Comparison of ENCODE assay signal across 24 mouse cellular contexts in the genomic region with DNA sequence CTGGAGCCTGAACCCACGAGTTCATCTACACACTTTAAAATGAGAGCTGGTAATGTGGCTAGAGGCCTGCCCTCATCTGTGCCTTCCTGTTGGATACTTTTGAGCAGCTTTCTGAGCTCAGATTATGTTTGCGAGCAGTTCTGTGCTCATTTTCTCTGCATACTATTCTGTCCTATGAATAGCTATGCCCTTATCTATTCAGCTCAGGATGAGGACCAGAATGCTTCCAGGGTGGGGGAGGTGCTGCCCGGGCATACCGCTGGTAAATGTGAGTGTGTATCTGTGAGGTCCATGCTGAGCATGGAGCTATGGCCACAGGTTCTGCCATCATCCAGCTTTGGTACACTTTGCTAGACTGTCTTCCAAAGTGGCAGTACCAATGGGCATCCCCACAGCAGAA. TPM values are rescaled to one million over a fixed set of nuclear protein-coding genes. Genes with fewer than 3 reads are reported as not detected.
DNase-seq lines count a peak whose midpoint lies in the region; ATAC-seq and TF ChIP-seq lines count a peak whose summit lies in the region.
"Had no signal": no experiment of that assay in that cellular context is flagged by ENCODE, and none has a peak within 500 bp of the region (broad histone marks: within the 10 kb centered on the region; RNA-seq: fewer than 3 reads in every experiment).

No protein-coding gene starts in this region.

- DNase-seq in heart, postnatal 36 days, result no peak
- no peak for DNase-seq in stomach, postnatal 0 days (ENCODE audit: low spot score)
- peak; percentile 61 to 65 (median 64) for DNase-seq in liver, embryonic 14.5 days (ENCODE audit: low read depth in 3 of 3, low spot score in 3 of 3)
- DNase-seq in frontal cortex, postnatal 10 days (ENCODE audit: low spot score in 2 of 2), result no peak
- DNase-seq in forebrain, embryonic 14.5 days (ENCODE audit: low spot score), result no peak
- DNase-seq: adrenal gland, postnatal 10 days; cerebellum, adult 18-20 months; gastrocnemius, postnatal 10 days; kidney, adult 2 months; kidney, postnatal 14 days; lung, postnatal 10 days; right cerebral cortex, postnatal 25 days; thymus, postnatal 36 days had no signal

- peaks cover 43% of the 10 kb centered on the region for H3K36me3 ChIP-seq in heart, embryonic 13.5 days
- peaks cover 7% of the 10 kb centered on the region; the same call in 1 of the 2 replicates for H3K36me3 ChIP-seq in stomach, embryonic 15.5 days
- H3K36me3 ChIP-seq in stomach, postnatal 0 days (ENCODE audit: control insufficient read depth, insufficient read depth, low read length), result peaks cover 13% of the 10 kb centered on the region
- peaks cover 100% of the 10 kb centered on the region for H3K36me3 ChIP-seq in liver, embryonic 14.5 days (replicated peaks; ENCODE audit: control insufficient read depth, insufficient read depth, low read depth)
- H3K36me3 ChIP-seq in forebrain, embryonic 14.5 days (ENCODE audit: control insufficient read depth, insufficient read depth, low read length), result no peaks in the 10 kb centered on the region
- H3K36me3 ChIP-seq: hindbrain, embryonic 10.5 days; midbrain, embryonic 10.5 days; neural tube, embryonic 13.5 days had no signal

- intact Hi-C loops in heart, postnatal 36 days (cut with DNase I), result no loop called here

- H3K27me3 ChIP-seq in heart, embryonic 13.5 days (replicated peaks), result no peaks in the 10 kb centered on the region
- no peaks in the 10 kb centered on the region for H3K27me3 ChIP-seq in stomach, embryonic 15.5 days (replicated peaks)
- H3K27me3 ChIP-seq in stomach, postnatal 0 days (ENCODE audit: control insufficient read depth, insufficient read depth, low read length), result no peaks in the 10 kb centered on the region
- H3K27me3 ChIP-seq in liver, embryonic 14.5 days (ENCODE audit: control insufficient read depth, insufficient read depth, low read length), result no peaks in the 10 kb centered on the region
- H3K27me3 ChIP-seq in forebrain, embryonic 14.5 days (replicated peaks; ENCODE audit: control insufficient read depth, insufficient read depth, low read length), result no peaks in the 10 kb centered on the region
- H3K27me3 ChIP-seq: neural tube, embryonic 13.5 days had no signal

- H3K4me3 ChIP-seq in heart, embryonic 13.5 days, result no peak overlapping the region
- no peak overlapping the region for H3K4me3 ChIP-seq in stomach, embryonic 15.5 days (replicated peaks)
- no peak overlapping the region for H3K4me3 ChIP-seq in stomach, postnatal 0 days (ENCODE audit: low read depth, low read length)
- peak overlapping the region in 1 of 2 experiments; percentile 37; a peak in 3 of 4 replicates for H3K4me3 ChIP-seq in liver, embryonic 14.5 days (ENCODE audit: insufficient read depth in 1 of 2, low read depth in 2 of 2, low read length in 2 of 2)
- no peak overlapping the region for H3K4me3 ChIP-seq in forebrain, embryonic 14.5 days (ENCODE audit: low read depth, low read length)
- H3K4me3 ChIP-seq: hindbrain, embryonic 10.5 days; midbrain, embryonic 10.5 days; neural tube, embryonic 13.5 days had no signal

- peak overlapping the region; percentile 48; the same call in 1 of the 2 replicates for H3K27ac ChIP-seq in heart, embryonic 13.5 days (replicated peaks)
- H3K27ac ChIP-seq in stomach, embryonic 15.5 days, result no peak overlapping the region
- H3K27ac ChIP-seq in stomach, postnatal 0 days (replicated peaks), result no peak overlapping the region
- H3K27ac ChIP-seq in liver, embryonic 14.5 days, result peak overlapping the region; percentile 86
- H3K27ac ChIP-seq in forebrain, embryonic 14.5 days (ENCODE audit: low read depth, low read length), result no peak overlapping the region
- H3K27ac ChIP-seq: hindbrain, embryonic 10.5 days; midbrain, embryonic 10.5 days; neural tube, embryonic 13.5 days had no signal

- no peak overlapping the region; the same call in 1 of the 2 replicates for H3K9ac ChIP-seq in heart, embryonic 13.5 days
- H3K9ac ChIP-seq in stomach, embryonic 15.5 days, result no peak overlapping the region
- H3K9ac ChIP-seq in stomach, postnatal 0 days (ENCODE audit: low read length), result no peak overlapping the region
- peak overlapping the region; percentile 23; the same call in 1 of the 2 replicates for H3K9ac ChIP-seq in liver, embryonic 14.5 days (replicated peaks)
- H3K9ac ChIP-seq in forebrain, embryonic 14.5 days (ENCODE audit: low read length), result no peak overlapping the region
- H3K9ac ChIP-seq: neural tube, embryonic 13.5 days had no signal

- H3K4me2 ChIP-seq in heart, embryonic 13.5 days, result peak overlapping the region; percentile 47
- no peak overlapping the region for H3K4me2 ChIP-seq in stomach, embryonic 15.5 days
- H3K4me2 ChIP-seq in stomach, postnatal 0 days (replicated peaks; ENCODE audit: low read depth), result no peak overlapping the region
- peak overlapping the region; percentile 42 for H3K4me2 ChIP-seq in liver, embryonic 14.5 days (ENCODE audit: low read depth)
- no peak overlapping the region for H3K4me2 ChIP-seq in forebrain, embryonic 14.5 days (ENCODE audit: low read length)
- H3K4me2 ChIP-seq: neural tube, embryonic 13.5 days had no signal

- H3K9me3 ChIP-seq in heart, embryonic 13.5 days, result no peaks in the 10 kb centered on the region
- no peaks in the 10 kb centered on the region for H3K9me3 ChIP-seq in stomach, embryonic 15.5 days
- no peaks in the 10 kb centered on the region for H3K9me3 ChIP-seq in stomach, postnatal 0 days (ENCODE audit: control insufficient read depth, low read length)
- no peaks in the 10 kb centered on the region for H3K9me3 ChIP-seq in liver, embryonic 14.5 days (ENCODE audit: control insufficient read depth, low read length)
- H3K9me3 ChIP-seq in forebrain, embryonic 14.5 days (replicated peaks; ENCODE audit: control insufficient read depth, low read length), result no peaks in the 10 kb centered on the region
- H3K9me3 ChIP-seq: hindbrain, embryonic 10.5 days; midbrain, embryonic 10.5 days; neural tube, embryonic 13.5 days had no signal

- no peak for TF ChIP-seq EP300 in stomach, postnatal 0 days (optimal IDR thresholded peaks at IDR 0.05)
- TF ChIP-seq EP300 in liver, embryonic 14.5 days (IDR thresholded peaks at IDR 0.05; ENCODE audit: low read depth), result peak; percentile 85

- 22% methylated on average over 4 of the region's 4 CpGs for WGBS in heart, embryonic 13.5 days
- WGBS in stomach, embryonic 15.5 days, result 82% methylated on average over 4 of the region's 4 CpGs
- WGBS in stomach, postnatal 0 days, result 86% methylated on average over 4 of the region's 4 CpGs
- WGBS in liver, embryonic 14.5 days (ENCODE audit: insufficient replicate concordance), result 8% methylated on average over 4 of the region's 4 CpGs
- 83% methylated on average over 4 of the region's 4 CpGs for WGBS in forebrain, embryonic 14.5 days

- H3K4me1 ChIP-seq in heart, embryonic 13.5 days, result peaks cover 37% of the 10 kb centered on the region
- peaks cover 4% of the 10 kb centered on the region; the same call in 1 of the 2 replicates for H3K4me1 ChIP-seq in stomach, embryonic 15.5 days
- H3K4me1 ChIP-seq in stomach, postnatal 0 days (replicated peaks; ENCODE audit: control insufficient read depth, insufficient read depth), result no peaks in the 10 kb centered on the region
- H3K4me1 ChIP-seq in liver, embryonic 14.5 days (replicated peaks; ENCODE audit: control insufficient read depth in 2 of 2, insufficient read depth in 2 of 2, low read length in 1 of 2), result peaks cover 33 to 40% of the 10 kb centered on the region in 2 experiments
- peaks cover 3% of the 10 kb centered on the region for H3K4me1 ChIP-seq in forebrain, embryonic 14.5 days (ENCODE audit: control insufficient read depth, insufficient read depth, low read length)

- ATAC-seq in heart, embryonic 13.5 days (ENCODE audit: extremely low read depth, insufficient number of reproducible peaks, low FRiP score, low TSS enrichment), result no peak
- peak; percentile 62; the same call in 1 of the 2 replicates for ATAC-seq in stomach, embryonic 15.5 days (ENCODE audit: insufficient read depth, low FRiP score, low read depth)
- ATAC-seq in stomach, postnatal 0 days (ENCODE audit: low FRiP score, low TSS enrichment), result no peak
- peak; percentile 88 for ATAC-seq in liver, embryonic 14.5 days (ENCODE audit: insufficient read depth)
- no peak for ATAC-seq in forebrain, embryonic 14.5 days

- TF ChIP-seq CTCF in stomach, postnatal 0 days (IDR thresholded peaks at IDR 0.05; ENCODE audit: low read depth), result no peak
- TF ChIP-seq CTCF in liver, embryonic 14.5 days (IDR thresholded peaks at IDR 0.05; ENCODE audit: low read depth), result no peak

RNA-seq across cellular contexts. Expression of a gene that starts 19.2 kb away (rescaled TPM):
- polyA plus RNA-seq in heart, embryonic 13.5 days (2015; fragmentation: Nextera tagmentation; extraction: Ambion mirVana), result 40.3 and 43.0 TPM in 2 replicates
- 10 to 100 TPM; 79.9 to 88.4 TPM for total RNA-seq in heart, postnatal 36 days (2021)
- polyA plus RNA-seq in stomach, embryonic 15.5 days (2015; fragmentation: Nextera tagmentation; extraction: Ambion mirVana), result 67.2 and 74.4 TPM in 2 replicates
- polyA plus RNA-seq in stomach, postnatal 0 days (2015; fragmentation: Nextera tagmentation; extraction: Ambion mirVana), result 53.5 and 56.9 TPM in 2 replicates
- polyA plus RNA-seq in liver, embryonic 14.5 days (2012; rRNA removed), result 68.4 and 77.0 TPM in 2 replicates
- polyA plus RNA-seq in liver, embryonic 14.5 days (2014; fragmentation: Nextera tagmentation; extraction: Ambion mirVana), result 149 and 166 TPM in 2 replicates
- 11.0 and 12.4 TPM in 2 replicates for polyA plus RNA-seq in forebrain, embryonic 14.5 days (2014; fragmentation: Nextera tagmentation; extraction: Ambion mirVana)

RNA-seq across cellular contexts. Expression of a gene that starts 49.9 kb away (rescaled TPM):
- polyA plus RNA-seq in heart, embryonic 13.5 days (2015; fragmentation: Nextera tagmentation; extraction: Ambion mirVana), result not detected in 2 replicates
- not detected for total RNA-seq in heart, postnatal 36 days (2021)
- polyA plus RNA-seq in stomach, embryonic 15.5 days (2015; fragmentation: Nextera tagmentation; extraction: Ambion mirVana), result not detected in 2 replicates
- polyA plus RNA-seq in stomach, postnatal 0 days (2015; fragmentation: Nextera tagmentation; extraction: Ambion mirVana), result not detected in 2 replicates
- not detected in 2 replicates for polyA plus RNA-seq in liver, embryonic 14.5 days (2012; rRNA removed)
- not detected in 2 replicates for polyA plus RNA-seq in liver, embryonic 14.5 days (2014; fragmentation: Nextera tagmentation; extraction: Ambion mirVana)
- not detected in 2 replicates for polyA plus RNA-seq in forebrain, embryonic 14.5 days (2014; fragmentation: Nextera tagmentation; extraction: Ambion mirVana)
- total RNA-seq: adrenal gland, postnatal 10 days; gastrocnemius, postnatal 10 days; layer of hippocampus, postnatal 14 days; left cerebral cortex, postnatal 14 days; monocyte, adult 5-6 weeks had no signal
- polyA plus RNA-seq: brain, embryonic 14.5 days; embryonic facial prominence, embryonic 11.5 days; hindbrain, embryonic 10.5 days; kidney, adult 2 months; limb, embryonic 14.5 days; midbrain, embryonic 10.5 days; neural tube, embryonic 13.5 days had no signal

Comparison
In these comparisons a context has a peak if more than half of its experiments do, and no peak if none do; other contexts are left out.
1. ATAC-seq: peak in stomach, embryonic 15.5 days (single experiment) and liver, embryonic 14.5 days (single experiment); none in heart, embryonic 13.5 days (single experiment), stomach, postnatal 0 days (single experiment) and forebrain, embryonic 14.5 days (single experiment).
2. H3K27ac ChIP-seq: peak in heart, embryonic 13.5 days (single experiment) and liver, embryonic 14.5 days (single experiment); none in stomach, embryonic 15.5 days (single experiment), stomach, postnatal 0 days (single experiment) and forebrain, embryonic 14.5 days (single experiment).
3. H3K4me2 ChIP-seq: peak in heart, embryonic 13.5 days (single experiment) and liver, embryonic 14.5 days (single experiment); none in stomach, embryonic 15.5 days (single experiment), stomach, postnatal 0 days (single experiment) and forebrain, embryonic 14.5 days (single experiment).
4. DNase-seq: peak in liver, embryonic 14.5 days (3 of 3); none in heart, postnatal 36 days (0 of 2), stomach, postnatal 0 days (single experiment), frontal cortex, postnatal 10 days (0 of 2) and forebrain, embryonic 14.5 days (single experiment).